Mouse (Mus musculus) thymus, adult 18-20 months (tissue): Measurements from ENCODE around the gene St6galnac4.

ENCODE experiments used
- DNase-seq, 2 experiments: peaks; one replicate each; pipeline ENCODE4 v3.0.0; 2022; ENCODE audit warnings: mixed read lengths in 2 of 2

St6galnac4 gene

GRCm38 (mm10) chr2:32629276-32629976 is 42.5 kb downstream of the St6galnac4 start:
- DNase-seq = no peak

DNA sequence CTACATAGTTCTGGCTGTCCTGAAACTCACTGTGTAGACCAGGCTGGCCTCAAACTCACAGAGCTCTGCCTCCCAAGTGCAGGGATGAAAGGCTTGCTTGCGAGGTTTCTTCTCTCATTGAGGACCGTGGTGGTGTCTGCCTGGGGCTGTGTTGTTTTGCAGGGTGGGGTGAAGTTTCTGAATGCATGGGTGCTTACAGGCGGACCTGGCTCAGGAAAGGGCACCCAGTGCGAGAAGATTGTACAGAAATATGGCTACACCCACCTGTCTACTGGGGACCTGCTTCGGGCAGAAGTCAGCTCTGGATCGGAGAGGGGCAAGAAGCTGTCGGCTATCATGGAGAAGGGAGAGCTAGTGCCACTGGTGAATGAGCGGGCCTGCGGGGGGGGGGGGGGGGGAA is 43.1 kb downstream of the St6galnac4 start:
- no peak for DNase-seq

GRCm38 (mm10) chr2:32631046-32631445 is 44.2 kb downstream of the St6galnac4 start:
- no peak for DNase-seq

GRCm38 (mm10) chr2:32631737-32632394 is 45.0 kb downstream of the St6galnac4 start:
- DNase-seq = peak; percentile 40 to 46

DNA sequence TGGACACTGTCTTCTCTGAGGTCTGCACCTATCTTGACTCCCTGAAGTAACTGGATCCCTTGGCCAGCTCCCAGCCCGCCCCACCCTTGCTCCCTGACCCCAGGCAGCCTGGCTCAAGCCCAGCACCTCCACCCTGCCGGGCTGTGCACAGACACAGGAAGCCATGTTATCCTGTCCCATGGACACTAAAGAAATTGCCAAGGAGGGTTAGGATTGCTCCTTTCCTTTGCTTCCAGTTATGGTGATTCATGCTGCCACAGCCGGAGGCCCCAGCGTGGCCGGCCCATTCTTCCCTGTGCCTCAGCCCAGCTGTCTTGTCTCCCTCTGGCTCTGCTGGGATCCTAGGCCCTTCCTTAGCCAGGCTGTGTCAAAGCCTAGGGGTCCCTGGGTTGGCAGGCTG is 46.8 kb downstream of the St6galnac4 start:
- no peak for DNase-seq

DNA sequence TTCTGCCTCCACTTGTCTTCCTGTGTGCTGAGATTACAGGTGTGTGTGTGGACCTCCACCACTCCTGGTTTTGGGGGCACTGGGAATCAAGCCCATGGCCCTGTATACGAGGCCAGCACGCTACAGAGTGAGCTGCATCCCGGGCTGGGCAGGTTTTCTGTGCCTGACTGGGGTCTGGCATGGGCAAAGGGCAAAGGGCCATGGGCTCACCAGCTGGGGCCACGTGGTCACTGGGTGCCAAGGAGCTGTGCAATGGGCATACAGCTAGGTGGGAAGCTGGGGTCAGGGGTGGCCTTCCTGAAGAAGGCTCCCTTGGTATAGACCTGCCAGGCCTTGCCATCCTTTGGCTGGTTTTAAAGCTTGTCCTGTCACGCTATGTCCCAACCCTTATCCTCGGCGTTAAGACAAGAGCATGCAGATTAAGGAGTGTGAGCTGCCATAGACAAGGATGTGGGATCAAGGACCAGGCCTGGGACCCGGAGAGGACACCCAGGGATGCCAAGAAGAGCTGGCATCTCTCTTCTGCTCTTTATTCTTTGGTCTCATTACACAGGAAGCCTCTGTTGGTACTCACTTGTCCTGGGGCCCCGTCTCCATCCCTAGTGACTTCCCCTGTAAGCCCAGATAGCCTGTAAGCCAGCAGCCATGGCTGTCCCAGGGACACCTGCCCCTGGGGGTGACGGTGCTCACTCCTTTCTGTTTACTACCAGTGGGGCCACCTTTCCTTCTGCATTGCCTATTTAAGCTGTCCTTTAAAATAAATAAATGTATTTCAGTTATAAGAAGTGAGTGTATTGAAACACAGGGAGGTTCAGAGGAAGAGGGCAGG is 47.6 kb downstream of the St6galnac4 start:
- no peak for DNase-seq

DNA sequence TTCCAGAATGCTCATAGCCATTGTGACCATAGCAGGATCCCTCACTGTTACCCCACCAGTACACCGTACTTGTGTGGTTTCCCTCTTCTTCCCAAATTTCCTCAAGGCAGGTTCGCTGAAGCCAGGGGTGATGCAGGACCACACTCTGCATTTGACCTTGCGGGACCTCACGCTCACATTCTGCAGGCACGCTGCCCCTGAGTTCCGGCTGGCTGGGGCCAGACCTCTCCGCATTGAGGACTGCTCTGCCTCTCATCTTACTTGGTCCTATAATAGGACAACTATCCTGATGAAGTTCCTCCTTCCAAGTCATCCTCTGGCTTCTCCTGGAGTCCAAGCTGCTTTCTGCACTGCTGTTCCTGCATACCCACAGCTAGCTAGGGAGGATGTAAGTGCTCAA is 49.7 kb downstream of the St6galnac4 start:
- DNase-seq = no peak

DNA sequence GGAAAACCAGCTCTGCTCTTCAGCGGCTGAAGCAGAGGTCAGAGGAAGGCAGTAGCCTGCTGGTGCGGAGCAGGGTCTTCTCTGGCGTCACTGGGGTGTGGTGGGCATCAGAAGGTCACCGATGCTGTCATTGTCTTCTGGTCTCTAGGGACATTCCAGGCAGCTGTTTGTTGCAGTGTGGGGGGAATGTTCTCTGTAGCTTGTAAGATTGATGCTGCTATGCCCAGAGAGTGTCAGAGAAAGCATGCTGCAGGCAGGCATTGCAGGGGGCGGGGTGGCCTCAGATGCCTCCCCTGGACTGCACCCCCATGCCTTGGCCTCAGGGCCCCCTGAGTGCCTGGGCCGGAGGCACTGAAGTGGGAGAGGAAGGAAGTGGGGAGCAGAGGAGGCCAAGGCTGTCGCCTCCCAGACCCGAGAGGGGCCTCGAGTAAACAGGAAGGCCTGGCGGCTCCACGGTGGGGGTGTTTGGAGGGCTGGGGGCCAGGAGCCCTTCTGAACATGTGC is 50.9 kb downstream of the St6galnac4 start:
- DNase-seq = peak; percentile 69 to 76

GRCm38 (mm10) chr2:32639632-32640031 is 52.7 kb downstream of the St6galnac4 start:
- DNase-seq = no peak

DNA sequence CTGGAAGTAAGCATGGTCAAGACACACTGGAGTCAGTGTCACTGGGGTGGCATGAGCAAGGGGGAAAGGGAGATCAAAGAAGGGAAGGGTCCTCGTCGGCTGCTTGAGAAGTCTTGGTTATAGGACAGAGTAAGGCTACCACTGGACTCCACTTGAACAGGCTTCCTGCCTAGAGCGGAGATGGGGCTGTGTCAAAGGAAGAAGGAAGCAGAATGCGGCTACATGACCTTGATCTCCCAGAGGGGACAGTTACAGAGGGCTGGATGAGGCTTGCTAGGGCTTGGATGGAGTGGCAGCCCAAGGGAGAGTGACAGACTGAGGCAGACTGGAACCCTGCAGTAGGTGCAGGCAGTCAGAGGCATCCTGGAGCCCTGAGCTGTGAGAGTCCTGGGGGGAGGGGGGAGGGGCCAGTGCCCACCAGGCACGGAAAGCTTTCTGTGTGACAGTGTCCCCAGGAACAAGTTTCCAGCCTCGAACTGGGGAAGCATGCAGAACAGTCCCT is 53.7 kb downstream of the St6galnac4 start:
- DNase-seq = no peak

- DNase-seq = no peak
Measured at GRCm38 (mm10) chr2:32641810-32642209, 54.9 kb downstream of the St6galnac4 start.

GRCm38 (mm10) chr2:32642813-32643212 is 55.9 kb downstream of the St6galnac4 start:
- DNase-seq = no peak

GRCm38 (mm10) chr2:32644083-32644482 is 57.2 kb downstream of the St6galnac4 start:
- DNase-seq = no peak

DNA sequence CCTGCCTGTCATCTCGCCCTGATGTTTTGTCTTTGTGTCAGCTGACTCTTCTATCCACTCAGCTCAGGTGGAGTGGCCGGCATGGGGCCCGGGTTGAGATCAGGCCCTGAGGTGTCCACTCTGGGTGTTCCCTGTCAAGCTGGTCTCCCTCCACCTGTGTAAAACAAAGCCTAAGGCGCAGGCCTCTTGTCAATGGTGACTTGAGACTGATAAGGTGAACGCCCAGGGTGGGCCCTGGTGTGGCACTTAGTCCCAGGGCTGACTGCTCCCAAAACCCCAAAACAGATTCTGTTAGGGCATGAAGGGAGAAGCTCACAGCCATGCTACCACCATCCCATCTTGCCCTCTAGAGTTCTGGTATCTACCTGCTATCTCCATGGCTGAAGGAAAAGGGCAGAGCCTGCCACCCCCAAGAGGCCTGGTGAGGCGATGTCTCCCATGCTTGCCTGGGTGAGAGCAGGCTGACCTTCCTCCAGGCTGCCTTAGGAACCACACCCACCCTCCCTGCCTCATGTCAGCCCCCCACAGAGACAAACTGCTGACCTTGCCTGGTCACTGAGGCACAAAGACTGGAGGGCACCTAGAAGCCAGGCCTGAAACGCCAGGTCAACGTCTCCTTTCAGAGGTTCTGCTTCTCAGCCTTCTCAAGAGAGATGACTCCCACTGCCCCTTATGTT is 58.0 kb downstream of the St6galnac4 start:
- no peak for DNase-seq

- DNase-seq = no peak
Measured at GRCm38 (mm10) chr2:32645647-32646046, 58.8 kb downstream of the St6galnac4 start.

DNA sequence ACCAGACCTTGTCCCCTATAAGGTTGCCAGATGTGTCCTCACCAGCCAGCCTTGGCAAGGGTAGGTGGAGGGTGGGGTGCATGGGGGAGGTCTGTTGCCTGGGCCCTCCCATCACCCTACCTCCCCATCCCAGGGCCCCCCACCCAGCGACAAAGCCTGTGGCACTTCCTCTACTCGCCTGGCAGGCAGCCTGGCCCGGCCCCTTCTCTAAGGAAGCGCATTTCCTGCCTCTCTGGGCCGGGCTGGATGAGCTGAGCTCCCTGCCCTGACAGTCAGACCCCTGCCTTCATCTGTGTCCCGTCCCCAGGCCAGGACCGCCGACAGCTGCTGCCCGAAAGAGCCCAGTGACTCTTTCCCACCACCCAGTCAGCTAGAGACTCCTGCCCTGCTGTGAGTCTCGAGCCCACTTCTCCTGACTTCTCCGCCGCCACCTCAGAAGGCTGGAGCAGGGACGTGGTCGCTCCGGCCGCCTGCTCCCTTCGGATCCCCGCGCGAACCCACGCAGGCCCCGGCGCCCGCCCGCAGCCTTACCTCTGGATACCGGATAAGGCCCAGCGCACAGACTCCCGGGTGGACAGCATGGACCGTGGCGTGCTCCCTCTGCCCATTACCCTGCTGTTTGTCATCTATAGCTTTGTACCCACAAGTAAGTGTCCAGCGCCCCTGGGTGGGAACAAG is 59.6 kb downstream of the St6galnac4 start, which contains the start of gene Eng:
Gene Eng, plus strand, starts transcription at position 217 of the 678 bp plus-strand sequence.
- peak; percentile 26 to 37 for DNase-seq

DNA sequence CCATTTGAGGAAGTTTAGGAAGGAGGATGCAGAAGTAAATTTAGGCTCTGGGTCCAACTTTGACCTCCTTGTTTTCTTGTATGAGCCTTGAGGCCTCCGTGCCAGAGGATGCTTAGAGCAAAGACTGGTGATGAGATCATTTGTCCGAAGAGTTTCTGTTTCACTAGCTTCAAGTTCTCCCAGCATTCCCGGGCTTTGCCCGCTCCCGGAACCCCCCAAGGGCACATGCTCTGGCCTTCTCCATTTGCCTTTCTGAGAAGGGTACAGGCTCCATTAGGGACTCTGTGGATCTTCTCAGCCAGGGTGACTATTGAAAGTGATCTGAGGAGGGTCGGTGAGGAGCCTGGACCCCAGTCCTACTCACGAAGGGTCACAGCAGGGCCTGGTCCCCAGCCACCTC is 60.5 kb downstream of the St6galnac4 start:
- no peak for DNase-seq
